Mouse (Mus musculus) subcutaneous adipose tissue, adult 2 months (tissue): ENCODE results near the gene Stac. TPM values are rescaled to one million over a fixed set of nuclear protein-coding genes. Genes with fewer than 3 reads are reported as not detected.

ENCODE experiments used
- polyA plus RNA-seq: library from polyadenylated mRNA; depleted of rRNA; stranded (reverse); fragments of >200 nt; gene quantifications from 2 replicates; pipeline ENCODE4 v1.2.3, GENCODE M21; 2012; ENCODE audit warnings: low replicate concordance; rRNA removed

The Stac gene
- polyA plus RNA-seq: 1.6 and 3.0 TPM in 2 replicates

GRCm38 (mm10) chr9:111689680-111690483 lies at the start of gene Stac:
TSS of gene Stac (minus strand) at chr9:111690348.

